Mouse (Mus musculus): ENCODE data around the gene Fam83e. TPM values are rescaled to one million over a fixed set of nuclear protein-coding genes. Genes with fewer than 3 reads are reported as not detected.
A peak's percentile ranks its signal among the peaks of the same experiment; 100 is the strongest.

Fam83e gene
- total and polyA plus RNA-seq, 3 experiments: 0.13 to 1.3 (median 0.74) TPM

DNA sequence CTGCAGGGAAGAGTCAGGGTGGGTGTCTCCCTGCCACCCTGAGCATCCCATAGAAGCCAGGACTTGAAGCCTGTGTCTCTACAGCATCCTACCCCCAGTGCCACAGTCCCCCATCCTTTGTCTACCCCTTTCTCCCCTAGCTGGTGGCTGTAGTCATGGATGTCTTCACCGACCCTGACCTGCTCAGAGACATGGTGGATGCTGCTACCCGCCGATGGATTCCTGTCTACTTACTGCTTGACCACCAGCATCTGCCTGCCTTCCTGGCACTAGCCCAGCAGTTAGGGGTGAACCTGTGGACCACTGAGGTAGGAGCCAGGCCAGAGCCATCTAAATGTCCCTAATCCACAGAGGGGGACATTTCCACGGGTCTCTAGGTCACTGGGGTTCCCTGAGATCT, 2.3 kb downstream of the Fam83e start:
- DNase-seq (ENCODE audit: extremely low read depth): no peak
- peaks cover 88 to 96% of the 10 kb centered on the region in 2 experiments for H3K36me3 ChIP-seq (replicated peaks in 1 of 2; ENCODE audit: control insufficient read depth in 1 of 2, insufficient read depth in 1 of 2, low read length in 1 of 2)
- in situ Hi-C loops (cut with MboI; ENCODE audit: low pct_ligation_motif_present, low pct_unique_long_range_greater_than_20kb, low sequenced_read_pairs): no loop called here
- dilution Hi-C loops (cut with MboI; ENCODE audit: extremely low pct_ligation_motif_present, extremely low pct_unique_long_range_greater_than_20kb, low sequenced_read_pairs): no loop called here
- H3K9me3 ChIP-seq (replicated peaks; ENCODE audit: low read length): no peaks in the 10 kb centered on the region
- TF ChIP-seq USF1 (IDR thresholded peaks at IDR 0.05; ENCODE audit: low read depth, low read length) (no peak), POLR2A (IDR thresholded peaks at IDR 0.05; ENCODE audit: low read depth, low read length) (0 out of 2 replicates have a peak, but pooled peaks have one; percentile 25)
- H3K27ac ChIP-seq (ENCODE audit: insufficient read depth, low read depth): no peak overlapping the region
- H3K4me2 ChIP-seq (ENCODE audit: insufficient read depth, low read depth, poor library complexity, severe bottlenecking): no peak overlapping the region
- H3K9ac ChIP-seq (ENCODE audit: insufficient read depth, low read depth): no peak overlapping the region
- no peak overlapping the region for H3K4me3 ChIP-seq (replicated peaks in 1 of 3; ENCODE audit: low read depth in 2 of 3, low read length in 2 of 3, poor library complexity in 1 of 3)
- peaks cover 7 to 26% of the 10 kb centered on the region in 2 experiments; a peak in 3 of 4 replicates for H3K4me1 ChIP-seq (ENCODE audit: control insufficient read depth in 1 of 2, insufficient read depth in 2 of 2)
- no peaks in the 10 kb centered on the region for H3K27me3 ChIP-seq (replicated peaks)
- peaks cover 17% of the 10 kb centered on the region for H3K79me2 ChIP-seq (replicated peaks; ENCODE audit: control insufficient read depth, extremely low read depth, insufficient read depth, poor library complexity, severe bottlenecking)

DNA sequence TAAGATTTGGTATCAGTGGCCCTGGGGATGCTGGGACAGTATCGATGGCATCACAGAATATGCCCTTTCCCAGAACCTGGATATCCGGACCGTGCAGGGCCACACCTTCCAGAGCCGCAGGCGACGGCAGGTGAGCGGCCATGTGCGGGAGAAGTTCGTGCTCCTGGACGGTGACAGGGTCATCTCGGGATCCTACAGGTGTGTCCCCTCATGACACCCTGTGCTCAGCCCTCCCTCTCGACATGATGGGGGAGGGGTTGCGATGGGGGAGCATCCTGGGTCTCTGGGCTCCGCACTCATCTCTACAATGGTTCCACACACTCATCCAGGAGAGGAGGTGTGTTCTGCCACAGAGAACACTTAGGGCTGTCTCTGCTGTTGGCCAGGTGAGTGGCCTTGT, 2.8 kb downstream of the Fam83e start:
- dilution Hi-C loops (cut with MboI; ENCODE audit: extremely low pct_ligation_motif_present, extremely low pct_unique_long_range_greater_than_20kb, low sequenced_read_pairs): no loop called here
- Histone ChIP-seq H3K27me3 (replicated peaks) (no peaks in the 10 kb centered on the region), H3K27ac (ENCODE audit: insufficient read depth, low read depth) (no peak overlapping the region), H3K36me3 (replicated peaks in 1 of 2; ENCODE audit: control insufficient read depth in 1 of 2, insufficient read depth in 1 of 2, low read length in 1 of 2) (peaks cover 90 to 98% of the 10 kb centered on the region in 2 experiments), H3K4me2 (ENCODE audit: insufficient read depth, low read depth, poor library complexity, severe bottlenecking) (no peak overlapping the region), H3K9ac (ENCODE audit: insufficient read depth, low read depth) (no peak overlapping the region), H3K9me3 (replicated peaks; ENCODE audit: low read length) (no peaks in the 10 kb centered on the region), H3K4me1 (ENCODE audit: control insufficient read depth in 1 of 2, insufficient read depth in 2 of 2) (peaks cover 7 to 26% of the 10 kb centered on the region in 2 experiments; a peak in 3 of 4 replicates), H3K4me3 (replicated peaks in 1 of 3; ENCODE audit: low read depth in 2 of 3, low read length in 2 of 3, poor library complexity in 1 of 3) (no peak overlapping the region), H3K79me2 (replicated peaks; ENCODE audit: control insufficient read depth, extremely low read depth, insufficient read depth, poor library complexity, severe bottlenecking) (peaks cover 12% of the 10 kb centered on the region)
- in situ Hi-C loops (cut with MboI; ENCODE audit: low pct_ligation_motif_present, low pct_unique_long_range_greater_than_20kb, low sequenced_read_pairs): no loop called here
- DNase-seq (ENCODE audit: extremely low read depth): no peak
- no peak for TF ChIP-seq NELFE (IDR thresholded peaks at IDR 0.05; ENCODE audit: low read depth, low read length)
- TF ChIP-seq SIN3A (IDR thresholded peaks at IDR 0.05; ENCODE audit: low read length): no peak
- TF ChIP-seq POLR2AphosphoS2 (IDR thresholded peaks at IDR 0.05; ENCODE audit: low read depth, low read length): no peak
- no peak for TF ChIP-seq RAD21 (IDR thresholded peaks at IDR 0.05; ENCODE audit: low read depth, low read length)
- no peak for TF ChIP-seq E2F4 (IDR thresholded peaks at IDR 0.05; ENCODE audit: insufficient replicate concordance, low read depth, low read length)
- no peak for TF ChIP-seq RCOR1 (conservative IDR thresholded peaks at IDR 0.05; ENCODE audit: low read depth, low read length)
- no peak for TF ChIP-seq MYC (IDR thresholded peaks at IDR 0.05; ENCODE audit: low read depth, low read length)
- TF ChIP-seq SMC3 (IDR thresholded peaks at IDR 0.05; ENCODE audit: low read depth, low read length): no peak
- TF ChIP-seq EP300 (IDR thresholded peaks at IDR 0.05; ENCODE audit: low read length): no peak
- no peak for TF ChIP-seq TCF12 (IDR thresholded peaks at IDR 0.05; ENCODE audit: low read depth, low read length)
- TF ChIP-seq USF1 (IDR thresholded peaks at IDR 0.05; ENCODE audit: low read depth, low read length): no peak
- TF ChIP-seq MAX (IDR thresholded peaks at IDR 0.05; ENCODE audit: low read length): no peak
- no peak for TF ChIP-seq MXI1 (IDR thresholded peaks at IDR 0.05; ENCODE audit: low read depth, low read length)
- no peak for TF ChIP-seq KAT2A (IDR thresholded peaks at IDR 0.05; ENCODE audit: insufficient replicate concordance, low read length)
- TF ChIP-seq PAX5 (IDR thresholded peaks at IDR 0.05; ENCODE audit: low read length): no peak
- no peak for TF ChIP-seq NRF1 (IDR thresholded peaks at IDR 0.05; ENCODE audit: low read depth, low read length)
- TF ChIP-seq MAFK (IDR thresholded peaks at IDR 0.05; ENCODE audit: insufficient replicate concordance, low read length): no peak
